Mouse (Mus musculus): ENCODE data around the gene Gm10197.

DNA sequence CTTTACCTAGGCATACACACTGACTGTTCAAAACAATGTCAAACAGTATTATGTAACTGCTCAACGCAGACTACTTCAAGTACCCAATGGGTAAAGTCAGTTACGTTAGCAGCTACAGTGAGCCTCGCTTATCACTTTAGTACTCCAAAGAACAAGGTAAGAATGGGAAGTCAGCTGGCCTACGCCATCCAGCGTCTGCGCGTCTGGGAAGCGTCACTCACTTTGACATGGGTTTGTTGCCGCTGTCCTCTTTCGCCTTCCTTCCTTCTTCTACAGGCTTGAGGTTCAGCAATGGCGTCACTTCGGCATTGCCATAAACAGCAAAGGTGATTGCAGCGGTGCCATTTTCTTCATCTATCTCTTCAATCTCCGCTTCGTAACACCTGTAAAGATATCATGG lies 11.8 kb upstream of the Gm10197 start:
- TF ChIP-seq EP300 (IDR thresholded peaks at IDR 0.05) (no peak), CTCF (IDR thresholded peaks at IDR 0.05) (no peak)
